Mouse (Mus musculus) kidney, embryonic 16.5 days (tissue): ENCODE data around the gene Rrp36. TPM values are rescaled to one million over a fixed set of nuclear protein-coding genes. Genes with fewer than 3 reads are reported as not detected.

Source experiments
- ATAC-seq: fragments of 200-750 bp; cut with Nextera tagmentation; 2 replicates; pipeline ENCODE4 v1.8.0; 2017; ENCODE audit warnings: moderate TSS enrichment; ENCODE audit not compliant: low FRiP score, low TSS enrichment
- H3K27ac ChIP-seq: fragments of 300-500 bp; sonication (generic); 2 replicates; pipeline ENCODE4 v1.5.1; 2014; ENCODE audit warnings: low read length
- H3K27me3 ChIP-seq: fragments of 300-500 bp; sonication (generic); 2 replicates; pipeline ENCODE4 v1.6.1; 2014; ENCODE audit warnings: low read length, control low read depth, mixed read lengths; ENCODE audit not compliant: insufficient read depth
- H3K36me3 ChIP-seq: fragments of 300-500 bp; sonication (generic); 2 replicates; pipeline ENCODE4 v1.6.1; 2014; ENCODE audit warnings: low read length, control low read depth, mixed read lengths; ENCODE audit not compliant: insufficient read depth
- H3K4me1 ChIP-seq: fragments of 300-500 bp; sonication (generic); 2 replicates; pipeline ENCODE4 v1.6.1; 2014; ENCODE audit warnings: low read length, control low read depth, mixed read lengths; ENCODE audit not compliant: insufficient read depth
- H3K4me2 ChIP-seq: fragments of 300-500 bp; sonication (generic); replicated peaks from 2 replicates; pipeline ENCODE4 v1.6.1; 2014; ENCODE audit warnings: low read depth, low read length
- H3K4me3 ChIP-seq: fragments of 300-500 bp; sonication (generic); 2 replicates; pipeline ENCODE4 v1.5.1; 2014; ENCODE audit warnings: mild to moderate bottlenecking, low read length
- H3K9ac ChIP-seq: fragments of 300-500 bp; sonication (generic); replicated peaks from 2 replicates; pipeline ENCODE4 v1.6.1; 2014; ENCODE audit warnings: low read length
- H3K9me3 ChIP-seq: fragments of 300-500 bp; sonication (generic); 2 replicates; pipeline ENCODE4 v1.6.1; 2016; ENCODE audit warnings: low read length, control low read depth
- WGBS: fragments of 180-500 bp; shearing (Covaris S2); extraction: QIAGEN DNeasy Blood & Tissue Kit; methylation state at CpG from one replicate; pipeline ENCODE4 v1.1.7; 2014; 5-methylcytosine and 5-hydroxymethylcytosine counted together
- polyA plus RNA-seq: library from polyadenylated mRNA; unstranded; fragments of >200 nt; fragmentation: Nextera tagmentation; extraction: Ambion mirVana; gene quantifications from 2 replicates; pipeline ENCODE4 v1.2.1, GENCODE M21; 2015

Rrp36 gene
- polyA plus RNA-seq, 1 experiment from 2014 or later: 69.2 TPM

DNA sequence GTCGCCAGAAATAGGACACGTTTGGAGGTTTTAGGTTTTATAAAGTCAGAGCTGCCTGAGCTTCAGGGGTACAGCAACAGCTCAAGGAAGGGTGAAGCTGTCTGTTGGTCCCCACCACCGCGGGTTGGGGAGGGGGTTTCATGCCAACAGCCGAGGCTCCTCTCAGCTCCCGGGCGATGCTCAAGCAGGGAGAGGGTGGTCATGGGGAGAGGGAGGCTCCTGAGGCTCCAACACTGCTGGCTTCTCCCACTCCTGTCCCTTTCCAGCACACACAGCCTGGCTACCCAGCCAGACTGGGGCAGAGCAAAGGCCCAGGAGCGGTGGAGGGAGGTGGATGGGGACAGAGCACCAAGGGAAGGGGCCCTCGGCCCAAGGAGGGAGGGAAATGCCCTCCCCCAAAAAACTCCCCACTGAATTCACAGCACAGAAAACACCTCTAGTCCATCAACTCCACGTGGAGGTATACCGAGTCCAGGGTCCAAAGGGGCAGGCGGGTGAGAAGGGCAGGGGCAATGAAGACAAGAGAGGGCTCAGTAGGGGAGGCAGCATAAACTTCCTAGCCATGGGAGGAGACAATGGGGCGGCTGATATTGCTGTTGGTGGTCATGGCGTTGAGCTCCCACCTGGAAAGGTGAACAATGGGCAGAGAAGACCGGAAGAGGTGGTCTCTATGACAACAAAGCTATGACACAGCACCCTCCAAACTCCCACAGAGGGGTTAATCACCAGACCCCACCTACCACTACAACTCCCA, 555 bp upstream of the Rrp36 start:
- peaks cover 36% of the 10 kb centered on the region for H3K36me3 ChIP-seq
- no peaks in the 10 kb centered on the region for H3K9me3 ChIP-seq
- peak overlapping the region; percentile 78 for H3K4me2 ChIP-seq
- H3K9ac ChIP-seq: peak overlapping the region; percentile 83
- no peaks in the 10 kb centered on the region for H3K27me3 ChIP-seq
- peaks cover 41% of the 10 kb centered on the region for H3K4me1 ChIP-seq
- peak overlapping the region; percentile 79 for H3K27ac ChIP-seq
- WGBS: 13% methylated on average over 15 of the region's 15 CpGs
- ATAC-seq: peak; percentile 18
- H3K4me3 ChIP-seq: peak overlapping the region; percentile 83

DNA sequence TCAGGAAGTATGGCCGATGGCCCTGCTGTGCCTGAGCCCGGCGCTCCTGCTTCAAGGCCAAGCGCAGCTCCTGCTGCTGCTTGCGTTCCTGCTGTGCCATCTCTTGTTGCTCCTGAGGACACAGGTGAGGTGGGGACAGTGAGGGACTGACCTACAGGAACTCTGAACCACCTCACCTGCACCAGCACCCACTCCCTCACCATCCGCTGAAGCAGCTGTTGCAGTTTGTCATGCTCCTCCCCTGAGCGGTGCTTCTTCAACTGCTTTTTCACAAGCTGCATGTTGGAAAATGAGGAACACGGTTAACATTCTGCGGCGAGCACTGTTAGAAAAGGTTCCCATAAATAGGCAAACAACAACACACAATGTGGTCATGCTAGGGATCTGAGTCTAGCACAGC, 4.2 kb downstream of the Rrp36 start:
- 96% methylated on average over 10 of the region's 10 CpGs for WGBS
- Histone ChIP-seq H3K9ac (no peak overlapping the region), H3K4me1 (peaks cover 17% of the 10 kb centered on the region), H3K27me3 (no peaks in the 10 kb centered on the region), H3K4me3 (no peak overlapping the region), H3K36me3 (peaks cover 36% of the 10 kb centered on the region), H3K27ac (no peak overlapping the region), H3K9me3 (no peaks in the 10 kb centered on the region), H3K4me2 (no peak overlapping the region)
- ATAC-seq: no peak

DNA sequence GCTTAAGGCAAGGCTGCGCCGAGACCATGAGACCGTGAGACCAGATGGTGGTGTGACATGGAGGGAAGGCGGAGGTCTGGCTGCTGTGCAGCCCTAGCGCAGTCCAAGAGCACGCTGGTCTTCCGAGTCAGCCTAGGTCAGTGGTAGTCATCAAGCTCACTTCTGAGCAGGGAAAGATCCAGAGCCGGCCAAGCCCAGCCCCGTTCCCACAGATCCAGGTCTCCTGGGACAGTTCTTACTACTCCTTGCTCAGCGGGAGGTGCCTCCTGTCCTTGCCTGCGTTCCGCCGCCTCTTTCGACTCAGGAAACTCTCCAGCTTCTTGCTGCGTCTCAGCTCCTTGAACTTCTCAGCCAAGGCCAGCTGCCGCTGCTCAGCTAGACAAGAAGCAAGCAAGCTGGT, 6.4 kb downstream of the Rrp36 start:
- no peak for ATAC-seq
- Histone ChIP-seq H3K27ac (no peak overlapping the region), H3K4me3 (no peak overlapping the region), H3K9me3 (no peaks in the 10 kb centered on the region), H3K27me3 (no peaks in the 10 kb centered on the region), H3K4me1 (peaks cover 2% of the 10 kb centered on the region; the same call in 1 of the 2 replicates), H3K36me3 (peaks cover 57% of the 10 kb centered on the region), H3K9ac (no peak overlapping the region), H3K4me2 (no peak overlapping the region)
- WGBS: 86% methylated on average over 16 of the region's 16 CpGs

DNA sequence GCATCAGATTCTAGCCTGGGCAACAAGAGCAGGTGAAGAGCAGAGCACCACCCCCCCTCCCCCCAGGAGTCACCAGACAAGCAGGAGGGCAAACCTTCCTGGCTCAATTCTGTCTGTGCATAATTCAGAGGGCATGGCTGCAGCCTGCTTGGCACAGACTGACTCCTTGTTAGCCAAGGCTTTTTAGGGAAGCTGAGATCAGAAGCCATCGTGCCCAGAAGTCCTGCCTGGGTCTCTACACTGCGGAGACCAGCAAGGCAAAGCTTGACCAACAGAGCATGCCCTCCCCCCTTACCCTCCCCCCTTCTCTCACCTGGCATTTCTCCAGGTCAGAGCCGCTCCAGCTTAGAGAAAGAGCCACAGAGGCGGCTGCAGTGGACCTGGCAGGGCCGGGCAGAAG, 11.4 kb downstream of the Rrp36 start:
- no peaks in the 10 kb centered on the region for H3K27me3 ChIP-seq
- H3K4me2 ChIP-seq: no peak overlapping the region
- no peaks in the 10 kb centered on the region for H3K4me1 ChIP-seq
- H3K36me3 ChIP-seq: peaks cover 82% of the 10 kb centered on the region
- no peaks in the 10 kb centered on the region for H3K9me3 ChIP-seq
- ATAC-seq: 0 out of 2 replicates have a peak, but pooled peaks have one; percentile 32
- H3K4me3 ChIP-seq: no peak overlapping the region
- H3K27ac ChIP-seq: no peak overlapping the region
- 79% methylated on average over 5 of the region's 5 CpGs for WGBS
- no peak overlapping the region for H3K9ac ChIP-seq

DNA sequence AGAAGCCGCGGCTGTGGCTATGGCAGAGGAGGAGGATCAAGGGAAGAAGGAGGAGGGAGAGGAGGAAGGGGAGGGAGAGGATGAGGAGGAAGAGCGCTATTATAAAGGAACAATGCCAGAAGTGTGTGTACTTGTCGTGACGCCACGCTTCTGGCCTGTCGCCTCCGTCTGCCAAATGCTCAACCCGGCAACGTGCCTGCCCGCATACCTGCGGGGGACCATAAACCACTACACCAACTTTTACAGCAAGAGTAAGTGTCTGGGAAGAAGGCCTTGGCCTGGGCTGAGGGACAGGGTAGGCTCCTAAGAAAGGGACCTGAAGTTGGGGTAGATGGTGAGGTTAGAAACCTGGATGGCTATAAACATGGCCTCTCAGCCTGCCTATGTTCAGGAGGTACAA, 12.2 kb downstream of the Rrp36 start:
- H3K27me3 ChIP-seq: no peaks in the 10 kb centered on the region
- ATAC-seq: no peak
- H3K27ac ChIP-seq: no peak overlapping the region
- no peaks in the 10 kb centered on the region for H3K4me1 ChIP-seq
- no peak overlapping the region for H3K4me2 ChIP-seq
- peaks cover 84% of the 10 kb centered on the region for H3K36me3 ChIP-seq
- WGBS: 80% methylated on average over 12 of the region's 12 CpGs
- H3K9ac ChIP-seq: no peak overlapping the region
- H3K4me3 ChIP-seq: no peak overlapping the region
- no peaks in the 10 kb centered on the region for H3K9me3 ChIP-seq

DNA sequence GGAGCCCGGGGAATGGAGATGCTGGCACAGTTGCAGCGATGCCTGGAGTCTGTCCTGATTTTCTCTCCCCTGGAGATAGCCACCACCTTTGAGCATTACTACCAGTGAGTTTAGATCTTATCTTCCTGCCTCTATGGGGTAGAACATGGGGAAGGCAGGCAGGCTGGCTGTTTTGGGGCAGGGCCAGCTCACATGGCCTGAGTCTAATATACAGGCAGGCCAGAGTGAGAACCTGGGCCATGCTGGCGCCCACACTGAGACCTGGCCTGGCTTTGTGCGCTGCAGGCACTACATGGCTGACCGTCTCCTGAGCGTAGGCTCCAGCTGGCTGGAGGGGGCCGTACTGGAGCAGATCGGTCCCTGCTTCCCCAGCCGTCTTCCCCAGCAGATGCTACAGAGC, 12.8 kb downstream of the Rrp36 start:
- H3K4me3 ChIP-seq: no peak overlapping the region
- 94% methylated on average over 9 of the region's 9 CpGs for WGBS

DNA sequence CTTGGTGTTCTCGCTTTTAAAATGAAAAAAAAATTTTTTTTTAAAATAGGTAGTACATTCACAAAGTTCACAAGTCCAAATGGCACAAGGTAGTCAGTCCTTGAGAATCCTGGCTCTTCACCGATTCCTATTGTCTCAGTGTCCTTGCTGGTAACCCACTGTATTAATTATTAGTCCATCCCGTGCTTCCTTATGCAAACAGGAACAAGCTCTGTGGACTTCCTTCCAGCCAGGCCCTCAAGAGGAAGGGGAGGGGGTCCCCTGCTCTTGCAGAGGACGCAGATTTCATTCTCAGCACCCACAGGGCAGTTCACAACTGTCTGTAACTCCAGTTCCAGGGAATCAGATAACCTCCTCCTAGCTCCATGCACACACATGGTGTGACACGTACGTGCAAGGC, 18.1 kb downstream of the Rrp36 start:
- H3K27ac ChIP-seq: 0 out of 2 replicates have a peak overlapping the region, but pooled peaks have one; percentile 38
- H3K4me1 ChIP-seq: peaks cover 33% of the 10 kb centered on the region
- H3K9me3 ChIP-seq: no peaks in the 10 kb centered on the region
- H3K9ac ChIP-seq: no peak overlapping the region
- no peak overlapping the region for H3K4me3 ChIP-seq
- no peaks in the 10 kb centered on the region for H3K27me3 ChIP-seq
- no peak for ATAC-seq
- peaks cover 81% of the 10 kb centered on the region for H3K36me3 ChIP-seq
- H3K4me2 ChIP-seq: no peak overlapping the region
- WGBS: 54% methylated on average over 6 of the region's 6 CpGs

More for the DNA sequence above, 12.8 kb downstream of the Rrp36 start:
- H3K27ac ChIP-seq: no peak overlapping the region
- H3K9me3 ChIP-seq: no peaks in the 10 kb centered on the region
- H3K4me2 ChIP-seq: no peak overlapping the region
- H3K27me3 ChIP-seq: no peaks in the 10 kb centered on the region
- peaks cover under 1% of the 10 kb centered on the region; the same call in 1 of the 2 replicates for H3K4me1 ChIP-seq
- no peak overlapping the region for H3K9ac ChIP-seq
- no peak for ATAC-seq
- peaks cover 87% of the 10 kb centered on the region for H3K36me3 ChIP-seq

DNA sequence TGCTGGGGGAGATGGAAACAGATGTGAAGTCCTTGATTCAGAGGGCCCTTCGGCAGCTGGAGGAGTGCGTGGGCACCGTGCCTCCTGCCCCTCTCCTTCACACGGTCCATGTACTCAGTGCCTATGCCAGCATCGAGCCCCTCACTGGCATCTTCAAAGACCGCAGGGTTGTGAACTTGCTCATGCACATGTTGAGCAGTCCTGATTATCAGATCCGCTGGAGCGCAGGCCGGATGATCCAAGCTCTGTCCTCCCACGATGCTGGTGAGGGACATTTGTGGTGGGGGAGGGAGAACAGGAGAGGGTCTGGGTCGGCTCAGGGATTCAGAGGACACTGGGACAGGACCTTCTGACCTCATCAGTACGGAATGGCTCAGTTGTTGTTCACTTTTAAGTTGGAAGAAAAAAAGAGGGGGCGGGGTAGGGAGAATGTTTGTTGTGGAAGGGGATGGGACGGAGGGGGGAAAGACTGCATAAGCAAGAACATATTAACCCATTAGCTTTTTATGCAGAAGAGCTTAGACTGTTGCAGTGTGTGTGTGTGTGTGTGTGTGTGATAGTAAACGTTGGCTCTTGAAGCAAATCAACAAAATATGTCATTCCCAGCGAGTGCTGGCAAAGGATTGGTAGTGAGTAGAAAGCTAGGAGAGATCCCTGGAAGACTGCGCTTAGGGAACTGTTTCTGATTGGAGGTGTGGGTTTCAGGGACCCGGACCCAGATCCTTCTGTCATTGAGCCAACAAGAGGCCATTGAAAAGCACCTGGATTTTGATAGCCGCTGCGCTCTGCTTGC, 22.2 kb downstream of the Rrp36 start:
- Histone ChIP-seq H3K27ac (no peak overlapping the region; the same call in 1 of the 2 replicates), H3K27me3 (no peaks in the 10 kb centered on the region), H3K4me3 (peak overlapping the region; percentile 84), H3K4me1 (peaks cover 47% of the 10 kb centered on the region), H3K4me2 (peak overlapping the region; percentile 88), H3K9ac (peak overlapping the region; percentile 92), H3K9me3 (no peaks in the 10 kb centered on the region), H3K36me3 (peaks cover 54% of the 10 kb centered on the region)
- WGBS: 58% methylated on average over 20 of the region's 20 CpGs
- ATAC-seq: no peak

DNA sequence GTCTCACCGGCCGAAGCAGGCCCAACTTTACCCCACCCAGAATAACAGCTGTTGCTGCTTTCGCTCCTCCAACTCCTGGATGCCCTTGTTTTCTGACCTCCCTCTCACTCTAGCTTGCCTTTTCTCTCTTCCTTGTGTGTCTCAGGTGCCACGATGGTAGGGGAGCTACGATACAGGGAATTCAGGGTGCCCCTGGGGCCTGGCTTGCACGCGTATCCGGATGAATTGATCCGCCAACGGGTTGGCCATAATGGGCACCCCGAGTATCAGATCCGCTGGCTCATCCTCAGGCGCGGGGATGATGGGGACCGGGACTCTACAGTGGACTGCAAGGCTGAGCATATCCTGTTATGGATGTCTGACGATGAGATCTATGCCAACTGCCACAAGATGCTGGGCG, 22.9 kb downstream of the Rrp36 start:
- no peak for ATAC-seq
- Histone ChIP-seq H3K4me2 (peak overlapping the region; percentile 88), H3K4me3 (peak overlapping the region; percentile 84), H3K27ac (peak overlapping the region; percentile 99), H3K27me3 (no peaks in the 10 kb centered on the region), H3K36me3 (peaks cover 49% of the 10 kb centered on the region), H3K9ac (peak overlapping the region; percentile 92), H3K9me3 (no peaks in the 10 kb centered on the region), H3K4me1 (peaks cover 52% of the 10 kb centered on the region)
- 62% methylated on average over 17 of the region's 17 CpGs for WGBS
